Mouse (Mus musculus): ENCODE measurements around the gene Smpdl3b. TPM values are rescaled to one million over a fixed set of nuclear protein-coding genes. Genes with fewer than 3 reads are reported as not detected.
A peak's percentile ranks its signal among the peaks of the same experiment; 100 is the strongest.

The Smpdl3b gene
- polyA plus RNA-seq, 1 experiment, result 2.3 TPM

DNA sequence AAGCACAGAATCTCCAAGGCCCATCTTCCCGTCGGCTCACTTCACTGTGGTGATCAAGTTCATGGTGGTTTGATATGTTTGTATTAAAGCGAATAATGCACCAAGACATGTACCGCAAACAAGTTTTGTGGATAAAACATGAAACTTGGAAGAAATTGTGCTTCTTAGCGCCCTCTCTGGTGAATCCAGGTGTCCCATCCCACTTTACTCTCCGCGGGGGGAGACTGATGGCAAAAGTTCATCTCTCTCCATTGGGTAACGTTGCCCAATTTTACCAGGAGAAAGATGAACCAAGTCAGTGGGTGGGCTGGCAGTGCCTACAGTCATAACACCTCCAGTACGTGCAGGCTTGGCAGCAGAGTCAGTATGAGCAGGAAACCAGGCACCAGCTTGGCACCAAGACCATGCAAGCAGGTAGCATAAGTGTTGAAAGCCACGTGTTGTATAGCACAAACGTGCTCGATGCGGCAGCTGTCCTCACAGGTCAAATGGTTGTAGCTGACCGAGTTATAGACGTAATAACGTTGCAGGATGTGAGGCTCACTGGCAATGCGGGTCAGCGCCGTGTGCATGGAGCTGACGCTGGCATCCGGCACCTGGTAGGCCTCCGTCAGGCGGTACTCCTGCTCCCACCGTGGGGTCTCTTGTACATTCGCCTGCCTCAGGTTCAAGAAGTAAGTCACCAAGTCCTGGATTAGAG lies 23.8 kb downstream of the Smpdl3b start:
- TF ChIP-seq CTCF (IDR thresholded peaks at IDR 0.05; ENCODE audit: borderline replicate concordance, control insufficient read depth, extremely low read depth, insufficient read depth, low read length, poor library complexity), result no peak
- no peak for TF ChIP-seq POLR2A (IDR thresholded peaks at IDR 0.05; ENCODE audit: control insufficient read depth, extremely low read depth, insufficient read depth, low read length, poor library complexity)
- DNase-seq, result no peak
- H3K27ac ChIP-seq (ENCODE audit: control insufficient read depth, insufficient read depth, low read length), result 0 out of 2 replicates have a peak overlapping the region, but pooled peaks have one; percentile 5
- H3K4me3 ChIP-seq (ENCODE audit: control insufficient read depth, insufficient read depth, low read length), result no peak overlapping the region
- H3K4me1 ChIP-seq (replicated peaks; ENCODE audit: control insufficient read depth, insufficient read depth, low read length), result peaks cover 20% of the 10 kb centered on the region
- no peaks in the 10 kb centered on the region for H3K27me3 ChIP-seq (ENCODE audit: control insufficient read depth, insufficient read depth, low read length)
- no peaks in the 10 kb centered on the region for H3K36me3 ChIP-seq (ENCODE audit: control insufficient read depth, insufficient read depth, low read length)
- WGBS, result 95% methylated on average over 25 of the region's 25 CpGs

- no peaks in the 10 kb centered on the region for H3K36me3 ChIP-seq (ENCODE audit: control insufficient read depth, insufficient read depth, low read length)
- no peaks in the 10 kb centered on the region for H3K27me3 ChIP-seq (ENCODE audit: control insufficient read depth, insufficient read depth, low read length)
- peaks cover 26% of the 10 kb centered on the region for H3K4me1 ChIP-seq (replicated peaks; ENCODE audit: control insufficient read depth, insufficient read depth, low read length)
- peak; percentile 88 for DNase-seq
- H3K4me3 ChIP-seq (ENCODE audit: control insufficient read depth, insufficient read depth, low read length), result peak within 1 kb of the TSS; percentile 68
- 2% methylated on average over 34 of the region's 34 CpGs for WGBS
- 0 out of 2 replicates have a peak, but pooled peaks have one; percentile 21 for TF ChIP-seq POLR2A (IDR thresholded peaks at IDR 0.05; ENCODE audit: control insufficient read depth, extremely low read depth, insufficient read depth, low read length, poor library complexity)
- no peak for TF ChIP-seq CTCF (IDR thresholded peaks at IDR 0.05; ENCODE audit: borderline replicate concordance, control insufficient read depth, extremely low read depth, insufficient read depth, low read length, poor library complexity)
- 0 out of 2 replicates have a peak within 1 kb of the TSS, but pooled peaks have one; percentile 5 for H3K27ac ChIP-seq (ENCODE audit: control insufficient read depth, insufficient read depth, low read length)
These were observed 24.8 kb downstream of the Smpdl3b start, which contains the start of gene Xkr8 for GRCm38 (mm10) chr4:132732148-132732684. TSS of gene Xkr8 (minus strand) at chr4:132732546.

- no peak overlapping the region for H3K27ac ChIP-seq (ENCODE audit: control insufficient read depth, insufficient read depth, low read length)
These were observed 25.4 kb downstream of the Smpdl3b start for GRCm38 (mm10) chr4:132731616-132732015.

DNA sequence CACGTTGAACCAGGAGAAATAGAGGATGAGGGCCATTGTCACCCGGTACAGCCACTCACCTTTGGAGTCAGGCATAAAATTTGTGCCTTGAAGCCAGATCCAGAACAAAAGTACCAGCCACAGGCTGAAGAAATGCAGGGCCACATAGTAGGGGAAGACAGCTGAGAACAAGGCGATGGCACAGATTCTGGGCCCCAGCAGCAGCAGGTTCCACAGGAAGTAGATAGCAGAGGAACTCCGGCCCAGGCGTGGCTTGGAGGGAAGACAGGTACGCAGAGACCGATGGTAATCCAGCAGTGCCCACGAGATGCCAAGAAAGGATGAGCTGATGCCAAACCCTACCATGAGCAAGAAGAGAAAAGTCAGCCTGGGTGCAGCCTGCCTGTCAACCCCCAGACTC lies 28.8 kb downstream of the Smpdl3b start:
- H3K36me3 ChIP-seq (ENCODE audit: control insufficient read depth, insufficient read depth, low read length), result no peaks in the 10 kb centered on the region
- H3K4me1 ChIP-seq (replicated peaks; ENCODE audit: control insufficient read depth, insufficient read depth, low read length), result peaks cover 21% of the 10 kb centered on the region
- 60% methylated on average over 8 of the region's 8 CpGs for WGBS
- TF ChIP-seq POLR2A (IDR thresholded peaks at IDR 0.05; ENCODE audit: control insufficient read depth, extremely low read depth, insufficient read depth, low read length, poor library complexity) (no peak), CTCF (IDR thresholded peaks at IDR 0.05; ENCODE audit: borderline replicate concordance, control insufficient read depth, extremely low read depth, insufficient read depth, low read length, poor library complexity) (no peak)
- no peak overlapping the region for H3K4me3 ChIP-seq (ENCODE audit: control insufficient read depth, insufficient read depth, low read length)
- no peaks in the 10 kb centered on the region for H3K27me3 ChIP-seq (ENCODE audit: control insufficient read depth, insufficient read depth, low read length)
- DNase-seq, result no peak
- H3K27ac ChIP-seq (ENCODE audit: control insufficient read depth, insufficient read depth, low read length), result no peak overlapping the region

More at GRCm38 (mm10) chr4:132731616-132732015, 25.4 kb downstream of the Smpdl3b start:
- H3K4me1 ChIP-seq (replicated peaks; ENCODE audit: control insufficient read depth, insufficient read depth, low read length), result peaks cover 26% of the 10 kb centered on the region
- no peaks in the 10 kb centered on the region for H3K27me3 ChIP-seq (ENCODE audit: control insufficient read depth, insufficient read depth, low read length)
- no peaks in the 10 kb centered on the region for H3K36me3 ChIP-seq (ENCODE audit: control insufficient read depth, insufficient read depth, low read length)
- WGBS, result 50% methylated on average over 12 of the region's 12 CpGs
- H3K4me3 ChIP-seq (ENCODE audit: control insufficient read depth, insufficient read depth, low read length), result peak overlapping the region; percentile 68; the same call in 1 of the 2 replicates
- no peak for DNase-seq
- TF ChIP-seq POLR2A (IDR thresholded peaks at IDR 0.05; ENCODE audit: control insufficient read depth, extremely low read depth, insufficient read depth, low read length, poor library complexity), result no peak
- TF ChIP-seq CTCF (IDR thresholded peaks at IDR 0.05; ENCODE audit: borderline replicate concordance, control insufficient read depth, extremely low read depth, insufficient read depth, low read length, poor library complexity), result no peak

GRCm38 (mm10) chr4:132718251-132718650 lies 38.8 kb downstream of the Smpdl3b start:
- H3K27ac ChIP-seq (ENCODE audit: control insufficient read depth, insufficient read depth, low read length), result no peak overlapping the region
- no peak overlapping the region for H3K4me3 ChIP-seq (ENCODE audit: control insufficient read depth, insufficient read depth, low read length)
- H3K4me1 ChIP-seq (replicated peaks; ENCODE audit: control insufficient read depth, insufficient read depth, low read length), result no peaks in the 10 kb centered on the region
- H3K36me3 ChIP-seq (ENCODE audit: control insufficient read depth, insufficient read depth, low read length), result peaks cover 19% of the 10 kb centered on the region
- no peaks in the 10 kb centered on the region for H3K27me3 ChIP-seq (ENCODE audit: control insufficient read depth, insufficient read depth, low read length)
- DNase-seq, result no peak
- TF ChIP-seq POLR2A (IDR thresholded peaks at IDR 0.05; ENCODE audit: control insufficient read depth, extremely low read depth, insufficient read depth, low read length, poor library complexity), result no peak
- TF ChIP-seq CTCF (IDR thresholded peaks at IDR 0.05; ENCODE audit: borderline replicate concordance, control insufficient read depth, extremely low read depth, insufficient read depth, low read length, poor library complexity), result no peak
- 100% methylated on average over 1 of the region's 1 CpGs for WGBS

DNA sequence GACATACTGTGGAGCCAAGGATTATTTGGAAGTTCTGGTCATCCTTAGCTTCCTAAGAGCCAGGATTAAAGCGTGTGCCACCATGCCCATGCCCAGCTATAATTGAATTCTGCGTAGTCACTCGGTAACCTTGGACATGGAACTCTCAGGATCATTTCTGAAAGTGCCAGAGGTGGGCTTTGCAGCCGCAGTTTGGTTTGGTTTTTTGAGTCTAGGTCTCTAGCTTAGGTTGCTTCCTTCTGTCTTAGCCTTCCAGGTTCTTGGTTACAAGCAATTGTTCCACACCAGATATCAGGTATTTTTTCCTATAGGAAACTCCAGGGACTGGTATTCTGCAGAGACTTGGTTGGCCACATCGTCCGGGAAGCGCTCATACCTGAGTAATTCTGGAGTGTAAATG lies 43.9 kb downstream of the Smpdl3b start:
- 99% methylated on average over 7 of the region's 7 CpGs for WGBS
- no peaks in the 10 kb centered on the region for H3K27me3 ChIP-seq (ENCODE audit: control insufficient read depth, insufficient read depth, low read length)
- H3K36me3 ChIP-seq (ENCODE audit: control insufficient read depth, insufficient read depth, low read length), result peaks cover 59% of the 10 kb centered on the region
- no peak overlapping the region for H3K4me3 ChIP-seq (ENCODE audit: control insufficient read depth, insufficient read depth, low read length)
- H3K27ac ChIP-seq (ENCODE audit: control insufficient read depth, insufficient read depth, low read length), result no peak overlapping the region
- TF ChIP-seq CTCF (IDR thresholded peaks at IDR 0.05; ENCODE audit: borderline replicate concordance, control insufficient read depth, extremely low read depth, insufficient read depth, low read length, poor library complexity) (no peak), POLR2A (IDR thresholded peaks at IDR 0.05; ENCODE audit: control insufficient read depth, extremely low read depth, insufficient read depth, low read length, poor library complexity) (no peak)
- no peaks in the 10 kb centered on the region for H3K4me1 ChIP-seq (replicated peaks; ENCODE audit: control insufficient read depth, insufficient read depth, low read length)
- no peak for DNase-seq
